Mouse (Mus musculus) telencephalon, adult 2 months (tissue): ENCODE measurements around the gene Lamc2.
A peak's percentile ranks its signal among the peaks of the same experiment; 100 is the strongest.

Experiments used
- DNase-seq: peaks from one replicate; pipeline ENCODE4 v3.0.0-alpha.2; 2011; ENCODE audit warnings: low read depth, low spot score

Gene Lamc2

GRCm38 (mm10) chr1:153185828-153186803, at the start of gene Lamc2:
TSS of gene Lamc2 (minus strand) at chr1:153186447.
- no peak for DNase-seq

- DNase-seq = no peak
These were observed 49.3 kb upstream of the Lamc2 start for GRCm38 (mm10) chr1:153235576-153235975.

- no peak for DNase-seq
These were observed 45.4 kb upstream of the Lamc2 start for GRCm38 (mm10) chr1:153231681-153232080.

- no peak for DNase-seq
These were observed 41.7 kb upstream of the Lamc2 start for GRCm38 (mm10) chr1:153227916-153228315.

- no peak for DNase-seq
These were observed 40.8 kb upstream of the Lamc2 start for GRCm38 (mm10) chr1:153227096-153227495.

- DNase-seq = peak; percentile 58
These were observed 39.8 kb upstream of the Lamc2 start for GRCm38 (mm10) chr1:153225786-153226725.

GRCm38 (mm10) chr1:153224331-153224730, 38.1 kb upstream of the Lamc2 start:
- no peak for DNase-seq

- DNase-seq = no peak
These were observed 33.1 kb upstream of the Lamc2 start for GRCm38 (mm10) chr1:153219376-153219775.

GRCm38 (mm10) chr1:153216516-153216915, 30.3 kb upstream of the Lamc2 start:
- no peak for DNase-seq

- no peak for DNase-seq
These were observed 29.4 kb upstream of the Lamc2 start for GRCm38 (mm10) chr1:153215676-153216075.

- no peak for DNase-seq
These were observed 24.7 kb upstream of the Lamc2 start for GRCm38 (mm10) chr1:153210992-153211391.

- peak; percentile 77 for DNase-seq
These were observed 24.0 kb upstream of the Lamc2 start for GRCm38 (mm10) chr1:153210198-153210597.

- DNase-seq = no peak
These were observed 15.9 kb upstream of the Lamc2 start for GRCm38 (mm10) chr1:153202195-153202594.

- peak; percentile 42 for DNase-seq
These were observed 15.2 kb upstream of the Lamc2 start for GRCm38 (mm10) chr1:153201448-153201847.

- DNase-seq = no peak
These were observed 11.1 kb upstream of the Lamc2 start for GRCm38 (mm10) chr1:153197316-153197850.

GRCm38 (mm10) chr1:153192945-153193344, 6.7 kb upstream of the Lamc2 start:
- no peak for DNase-seq

GRCm38 (mm10) chr1:153192379-153192778, 6.1 kb upstream of the Lamc2 start:
- no peak for DNase-seq

- DNase-seq = peak; percentile 57
These were observed 5.7 kb upstream of the Lamc2 start for GRCm38 (mm10) chr1:153191943-153192329.

GRCm38 (mm10) chr1:153191237-153191942, 5.1 kb upstream of the Lamc2 start:
- DNase-seq = no peak

GRCm38 (mm10) chr1:153188081-153188480, 1.8 kb upstream of the Lamc2 start:
- no peak for DNase-seq
